Mouse (Mus musculus): ENCODE results near the gene Lrrc56. TPM values are rescaled to one million over a fixed set of nuclear protein-coding genes. Genes with fewer than 3 reads are reported as not detected.
A peak's percentile ranks its signal among the peaks of the same experiment; 100 is the strongest.

The Lrrc56 gene
- 11.4 and 12.9 TPM in 2 replicates for polyA plus RNA-seq (2015; fragmentation: Nextera tagmentation; extraction: Ambion mirVana)

DNA sequence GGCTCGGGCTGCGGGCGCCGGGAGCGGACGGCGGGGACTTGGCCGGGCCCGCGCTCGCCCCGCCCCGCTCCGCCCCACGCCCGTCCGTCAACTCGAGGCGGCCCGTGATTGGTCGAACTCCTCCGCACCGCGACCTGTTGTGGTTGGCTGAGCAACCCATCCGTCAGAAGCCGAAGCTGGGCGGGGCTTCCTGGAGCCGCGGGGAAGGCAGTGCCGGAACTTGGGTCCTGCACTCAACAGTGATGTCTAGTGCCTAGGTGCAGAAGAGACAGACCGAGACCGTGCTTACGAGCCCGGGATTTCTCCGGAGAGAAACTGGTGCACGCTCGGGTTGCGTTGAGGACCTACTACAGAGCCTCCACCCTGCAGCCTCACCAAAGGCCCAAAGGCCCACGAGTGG is at the start of gene Lrrc56, which contains the start of gene Hras:
TSS of gene Lrrc56 (plus strand) at position 210 of the 400 bp plus-strand sequence.
TSS of gene Hras (minus strand) at position 58 of the 400 bp plus-strand sequence.
- H3K9ac ChIP-seq, result peak within 1 kb of the TSS; percentile 92
- H3K9me3 ChIP-seq, result no peaks in the 10 kb centered on the region
- peak; percentile 96 for ATAC-seq (ENCODE audit: low FRiP score, low read depth)
- 1% methylated on average over 34 of the region's 39 CpGs for WGBS
- H3K4me2 ChIP-seq (replicated peaks), result peak within 1 kb of the TSS; percentile 98
- peaks cover 42% of the 10 kb centered on the region for H3K36me3 ChIP-seq
- peak within 1 kb of the TSS; percentile 85 for H3K27ac ChIP-seq
- no peaks in the 10 kb centered on the region for H3K27me3 ChIP-seq
- H3K4me3 ChIP-seq, result peak within 1 kb of the TSS; percentile 85
- peaks cover 25% of the 10 kb centered on the region for H3K4me1 ChIP-seq

DNA sequence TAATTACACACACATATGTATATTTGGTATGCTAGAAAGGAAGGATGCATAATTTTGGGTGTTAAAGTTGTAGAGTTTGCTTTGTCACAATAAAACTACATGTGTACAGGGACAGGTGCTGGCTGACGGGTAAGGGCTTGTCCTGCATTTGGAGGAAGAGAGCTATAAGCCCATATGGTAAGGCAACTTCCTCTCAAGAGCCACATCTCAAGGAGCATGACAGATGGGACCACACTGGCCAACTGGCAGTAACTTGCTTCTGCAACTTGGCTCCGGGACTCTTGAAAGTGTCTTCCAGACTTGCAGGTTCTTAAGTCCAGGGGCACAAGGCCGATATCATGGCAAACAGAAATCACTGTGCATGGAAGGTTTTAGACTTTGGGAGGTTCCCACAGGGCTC is 49.3 kb upstream of the Lrrc56 start:
- no peaks in the 10 kb centered on the region for H3K4me1 ChIP-seq
- H3K27me3 ChIP-seq, result no peaks in the 10 kb centered on the region
- no peak overlapping the region for H3K27ac ChIP-seq
- 85% methylated on average over 3 of the region's 3 CpGs for WGBS
- peaks cover 83% of the 10 kb centered on the region for H3K36me3 ChIP-seq
- H3K4me2 ChIP-seq (replicated peaks), result no peak overlapping the region
- H3K9me3 ChIP-seq, result no peaks in the 10 kb centered on the region
- no peak overlapping the region for H3K4me3 ChIP-seq
- no peak for ATAC-seq (ENCODE audit: low FRiP score, low read depth)
- H3K9ac ChIP-seq, result no peak overlapping the region

DNA sequence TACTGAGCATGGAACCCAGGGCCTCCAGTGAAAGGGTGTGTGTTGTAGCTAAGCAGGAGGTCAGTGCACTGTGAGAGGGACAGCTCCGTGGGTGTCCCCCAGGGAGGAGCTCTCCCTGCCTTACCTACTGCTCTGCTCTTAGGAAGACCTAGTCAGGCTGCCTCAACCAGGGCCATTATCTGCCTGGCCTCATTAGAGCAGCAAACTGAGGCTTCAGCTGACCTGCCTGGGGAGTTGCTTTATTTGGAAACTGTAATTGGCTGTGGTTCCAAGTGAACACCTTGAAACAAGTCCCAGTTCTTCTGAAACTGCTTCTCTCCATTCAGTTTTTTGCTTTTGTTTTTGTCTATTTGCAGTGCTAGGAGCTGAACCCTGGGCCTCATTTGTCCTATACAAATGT is 48.6 kb upstream of the Lrrc56 start:
- no peak for ATAC-seq (ENCODE audit: low FRiP score, low read depth)
- H3K36me3 ChIP-seq, result peaks cover 77% of the 10 kb centered on the region

DNA sequence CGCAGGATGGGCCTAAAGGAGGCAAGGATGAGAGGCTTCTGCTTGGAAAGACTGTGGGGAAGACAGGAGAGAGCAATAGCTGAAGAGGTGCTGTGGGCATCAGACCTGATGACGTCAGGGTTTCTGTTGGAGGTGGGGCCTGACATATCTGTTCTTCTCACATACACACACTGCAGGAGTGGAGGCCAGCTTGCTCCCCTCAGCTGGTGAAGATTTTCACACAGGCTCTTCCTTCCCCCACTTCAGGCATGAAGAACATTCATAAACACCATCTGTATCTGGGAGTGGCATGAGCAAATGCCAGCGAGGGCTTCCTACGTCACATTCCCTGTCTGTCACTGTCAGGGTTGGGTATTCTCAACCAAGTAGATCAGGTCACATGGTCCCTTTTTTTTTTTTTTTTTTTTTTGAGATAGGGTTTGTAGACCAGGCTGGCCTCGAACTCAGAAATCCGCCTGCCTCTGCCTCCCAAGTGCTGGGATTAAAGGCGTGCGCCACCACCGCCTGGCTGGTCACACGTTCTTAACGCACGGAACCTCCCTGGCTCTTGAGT is 47.8 kb upstream of the Lrrc56 start:
- Histone ChIP-seq H3K4me3 (no peak overlapping the region), H3K36me3 (peaks cover 80% of the 10 kb centered on the region), H3K27ac (no peak overlapping the region), H3K4me2 (replicated peaks) (no peak overlapping the region), H3K9ac (no peak overlapping the region), H3K27me3 (no peaks in the 10 kb centered on the region), H3K4me1 (no peaks in the 10 kb centered on the region), H3K9me3 (no peaks in the 10 kb centered on the region)
- WGBS, result 96% methylated on average over 12 of the region's 12 CpGs
- no peak for ATAC-seq (ENCODE audit: low FRiP score, low read depth)

More for the DNA sequence above, 48.6 kb upstream of the Lrrc56 start:
- Histone ChIP-seq H3K9ac (no peak overlapping the region), H3K9me3 (no peaks in the 10 kb centered on the region), H3K27ac (no peak overlapping the region), H3K4me3 (no peak overlapping the region), H3K4me2 (replicated peaks) (no peak overlapping the region), H3K4me1 (no peaks in the 10 kb centered on the region), H3K27me3 (no peaks in the 10 kb centered on the region)
- WGBS, result 81% methylated on average over 1 of the region's 1 CpGs

GRCm38 (mm10) chr7:141147044-141147443 is 46.9 kb upstream of the Lrrc56 start:
- ATAC-seq (ENCODE audit: low FRiP score, low read depth), result no peak
- Histone ChIP-seq H3K4me1 (no peaks in the 10 kb centered on the region), H3K9me3 (no peaks in the 10 kb centered on the region), H3K27ac (no peak overlapping the region), H3K36me3 (peaks cover 84% of the 10 kb centered on the region), H3K4me2 (replicated peaks) (no peak overlapping the region), H3K4me3 (no peak overlapping the region), H3K27me3 (no peaks in the 10 kb centered on the region), H3K9ac (no peak overlapping the region)
- WGBS, result 84% methylated on average over 6 of the region's 6 CpGs

DNA sequence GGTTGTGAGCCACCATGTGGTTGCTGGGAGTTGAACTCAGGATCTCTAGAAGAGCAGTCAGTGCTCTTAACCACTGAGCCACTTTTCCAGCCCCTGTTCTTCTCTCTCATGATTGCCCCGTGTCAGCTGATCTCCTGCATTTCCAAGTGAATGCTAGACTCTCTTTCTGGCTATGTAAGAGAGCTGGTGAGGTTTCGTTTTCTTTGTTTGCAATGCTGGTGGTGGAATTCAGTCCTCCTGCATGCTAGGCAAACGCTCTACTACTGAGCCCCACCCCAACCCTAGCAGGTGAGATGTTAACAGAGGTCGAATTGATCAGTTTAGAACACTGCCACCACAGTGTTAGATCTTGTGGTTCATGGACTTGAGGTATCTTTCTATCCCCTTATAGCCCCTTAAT is 45.3 kb upstream of the Lrrc56 start:
- Histone ChIP-seq H3K27me3 (no peaks in the 10 kb centered on the region), H3K9me3 (no peaks in the 10 kb centered on the region), H3K9ac (no peak overlapping the region), H3K4me2 (replicated peaks) (no peak overlapping the region), H3K4me3 (no peak overlapping the region), H3K36me3 (peaks cover 83% of the 10 kb centered on the region), H3K27ac (no peak overlapping the region), H3K4me1 (no peaks in the 10 kb centered on the region)
- 71% methylated on average over 4 of the region's 4 CpGs for WGBS
- no peak for ATAC-seq (ENCODE audit: low FRiP score, low read depth)

- Histone ChIP-seq H3K9me3 (no peaks in the 10 kb centered on the region), H3K27ac (no peak overlapping the region), H3K9ac (no peak overlapping the region), H3K27me3 (no peaks in the 10 kb centered on the region), H3K36me3 (peaks cover 84% of the 10 kb centered on the region), H3K4me3 (no peak overlapping the region), H3K4me2 (replicated peaks) (no peak overlapping the region), H3K4me1 (no peaks in the 10 kb centered on the region)
- ATAC-seq (ENCODE audit: low FRiP score, low read depth), result no peak
- 83% methylated on average over 9 of the region's 9 CpGs for WGBS
Observed at GRCm38 (mm10) chr7:141155362-141155761, 38.6 kb upstream of the Lrrc56 start.

GRCm38 (mm10) chr7:141164397-141164796 is 29.6 kb upstream of the Lrrc56 start:
- H3K4me2 ChIP-seq (replicated peaks), result no peak overlapping the region
- H3K27me3 ChIP-seq, result no peaks in the 10 kb centered on the region
- H3K4me3 ChIP-seq, result no peak overlapping the region
- no peak for ATAC-seq (ENCODE audit: low FRiP score, low read depth)
- peaks cover 67% of the 10 kb centered on the region for H3K36me3 ChIP-seq
- no peak overlapping the region for H3K27ac ChIP-seq
- WGBS, result 93% methylated on average over 7 of the region's 7 CpGs
- peaks cover 20% of the 10 kb centered on the region for H3K4me1 ChIP-seq
- H3K9me3 ChIP-seq, result no peaks in the 10 kb centered on the region
- H3K9ac ChIP-seq, result no peak overlapping the region

DNA sequence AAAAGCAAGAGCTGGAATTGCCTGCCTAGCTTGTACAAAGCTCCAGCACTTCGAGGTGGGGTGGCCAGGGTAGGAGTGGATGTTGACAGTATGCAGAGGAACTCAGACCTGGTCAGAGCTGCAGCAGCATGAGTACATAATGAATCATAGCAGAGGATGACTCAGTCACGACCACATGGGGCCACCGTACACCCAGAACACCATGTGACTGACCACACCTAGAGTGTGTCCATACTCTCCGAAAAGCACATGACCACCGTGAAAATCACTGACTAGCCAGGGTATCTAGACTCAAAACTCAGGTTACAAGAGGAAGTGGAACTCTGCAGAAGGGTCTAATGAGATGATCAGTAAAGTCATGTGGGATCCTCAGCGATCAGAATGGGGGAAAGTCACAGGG is 29.1 kb upstream of the Lrrc56 start:
- ATAC-seq (ENCODE audit: low FRiP score, low read depth), result no peak
- H3K27me3 ChIP-seq, result no peaks in the 10 kb centered on the region
- peaks cover 62% of the 10 kb centered on the region for H3K36me3 ChIP-seq
- H3K4me2 ChIP-seq (replicated peaks), result no peak overlapping the region
- no peak overlapping the region for H3K9ac ChIP-seq
- H3K9me3 ChIP-seq, result no peaks in the 10 kb centered on the region
- no peak overlapping the region for H3K27ac ChIP-seq
- no peak overlapping the region for H3K4me3 ChIP-seq
- H3K4me1 ChIP-seq, result peaks cover 21% of the 10 kb centered on the region
- WGBS, result 83% methylated on average over 6 of the region's 6 CpGs

GRCm38 (mm10) chr7:141167901-141168517 is 25.9 kb upstream of the Lrrc56 start:
- ATAC-seq (ENCODE audit: low FRiP score, low read depth), result no peak
- Histone ChIP-seq H3K36me3 (peaks cover 32% of the 10 kb centered on the region), H3K9me3 (no peaks in the 10 kb centered on the region), H3K9ac (peak overlapping the region; percentile 82), H3K4me2 (replicated peaks) (peak overlapping the region; percentile 77), H3K4me1 (peaks cover 22% of the 10 kb centered on the region), H3K4me3 (peak overlapping the region; percentile 62), H3K27ac (no peak overlapping the region; the same call in 1 of the 2 replicates), H3K27me3 (no peaks in the 10 kb centered on the region)
- WGBS, result 9% methylated on average over 7 of the region's 7 CpGs

DNA sequence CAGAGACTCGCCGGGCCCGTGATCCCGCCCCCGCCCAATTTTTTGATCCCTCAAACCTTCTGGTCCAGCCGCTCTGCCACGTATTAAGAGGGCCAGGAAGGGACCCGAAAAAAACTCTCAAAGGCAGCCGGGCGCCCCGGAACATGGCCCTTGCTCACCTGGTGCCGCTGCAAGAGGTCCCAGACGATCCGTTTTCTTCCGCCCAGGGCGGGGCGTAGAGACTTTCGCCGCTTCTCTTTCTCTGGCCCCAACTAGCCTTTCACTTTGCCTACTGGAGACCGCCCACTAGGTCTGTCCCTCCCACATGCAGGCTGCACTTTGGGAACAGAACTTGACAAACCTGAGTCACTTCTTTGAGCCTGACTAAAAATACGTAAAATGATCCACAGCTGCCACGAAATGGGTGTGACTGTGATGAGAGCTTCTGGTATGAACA is 25.4 kb upstream of the Lrrc56 start:
- Histone ChIP-seq H3K9ac (peak overlapping the region; percentile 82), H3K4me2 (replicated peaks) (peak overlapping the region; percentile 77), H3K27me3 (no peaks in the 10 kb centered on the region), H3K4me1 (peaks cover 28% of the 10 kb centered on the region), H3K27ac (no peak overlapping the region; the same call in 1 of the 2 replicates), H3K36me3 (peaks cover 27% of the 10 kb centered on the region), H3K4me3 (peak overlapping the region; percentile 62), H3K9me3 (no peaks in the 10 kb centered on the region)
- ATAC-seq (ENCODE audit: low FRiP score, low read depth), result no peak
- WGBS, result under 1% methylated on average over 22 of the region's 22 CpGs

GRCm38 (mm10) chr7:141169300-141169699 is 24.7 kb upstream of the Lrrc56 start:
- H3K36me3 ChIP-seq, result peaks cover 19% of the 10 kb centered on the region
- ATAC-seq (ENCODE audit: low FRiP score, low read depth), result no peak
- WGBS, result 76% methylated on average over 1 of the region's 1 CpGs
- peak overlapping the region; percentile 16; the same call in 1 of the 2 replicates for H3K27ac ChIP-seq
- no peaks in the 10 kb centered on the region for H3K9me3 ChIP-seq
- peak overlapping the region; percentile 77; the same call in 1 of the 2 replicates for H3K4me2 ChIP-seq (replicated peaks)
- peaks cover 28% of the 10 kb centered on the region for H3K4me1 ChIP-seq
- H3K9ac ChIP-seq, result peak overlapping the region; percentile 82; the same call in 1 of the 2 replicates
- H3K27me3 ChIP-seq, result no peaks in the 10 kb centered on the region
- H3K4me3 ChIP-seq, result 0 out of 2 replicates have a peak overlapping the region, but pooled peaks have one; percentile 62
